Mouse (Mus musculus): ENCODE results near the gene Lhfpl3.

- TF ChIP-seq CTCF (IDR thresholded peaks at IDR 0.05; ENCODE audit: low read depth) (no peak), EP300 (IDR thresholded peaks at IDR 0.05; ENCODE audit: low read depth) (no peak)
These were observed 110.6 kb downstream of the Lhfpl3 start for GRCm38 (mm10) chr5:22856480-22856879.
